Mouse (Mus musculus): ENCODE measurements at regions not wholly inside any gene's neighbourhood (a gene's known extent, or its start where the extent isn't known, plus 50 kb on each side); places are given as distances from the start of the nearest gene placed in this dataset.
A peak's percentile ranks its signal among the peaks of the same experiment; 100 is the strongest.

- intact Hi-C loops (cut with DNase I), result no loop called here
- DNase-seq, result no peak
Observed at GRCm38 (mm10) chr19:20035223-20035622, 355.5 kb downstream of the Anxa1 start.

GRCm38 (mm10) chr19:20027667-20028282, 363.0 kb downstream of the Anxa1 start:
- DNase-seq, result no peak
- intact Hi-C loops (cut with DNase I), result no loop called here

GRCm38 (mm10) chr19:20014114-20014513, 376.6 kb downstream of the Anxa1 start:
- intact Hi-C loops (cut with DNase I), result no loop called here
- DNase-seq, result no peak

- intact Hi-C loops (cut with DNase I), result no loop called here
- no peak for DNase-seq
Observed at GRCm38 (mm10) chr19:20009801-20010441, 380.8 kb downstream of the Anxa1 start.

- no peak for DNase-seq
- intact Hi-C loops (cut with DNase I), result no loop called here
Observed at GRCm38 (mm10) chr19:20005932-20006625, 384.7 kb downstream of the Anxa1 start.

- intact Hi-C loops (cut with DNase I), result no loop called here
- no peak for DNase-seq
Observed at GRCm38 (mm10) chr19:19987255-19987654, 403.5 kb downstream of the Anxa1 start.

- intact Hi-C loops (cut with DNase I), result no loop called here
- no peak for DNase-seq
Observed at GRCm38 (mm10) chr19:19978816-19979215, 411.9 kb downstream of the Anxa1 start.

- intact Hi-C loops (cut with DNase I), result no loop called here
Observed at GRCm38 (mm10) chr19:19977609-19978259, 413.0 kb downstream of the Anxa1 start.

GRCm38 (mm10) chr19:19976776-19977175, 414.0 kb downstream of the Anxa1 start:
- no peak for DNase-seq
- intact Hi-C loops (cut with DNase I), result no loop called here

More at GRCm38 (mm10) chr19:19977609-19978259, 413.0 kb downstream of the Anxa1 start:
- no peak for DNase-seq

- DNase-seq, result no peak
- intact Hi-C loops (cut with DNase I), result no loop called here
Observed at GRCm38 (mm10) chr19:19969780-19970512, 420.8 kb downstream of the Anxa1 start.

GRCm38 (mm10) chr19:19969335-19969734, 421.4 kb downstream of the Anxa1 start:
- intact Hi-C loops (cut with DNase I), result no loop called here
- no peak for DNase-seq

GRCm38 (mm10) chr19:19945247-19945646, 445.5 kb downstream of the Anxa1 start:
- DNase-seq, result no peak
- intact Hi-C loops (cut with DNase I), result no loop called here

GRCm38 (mm10) chr19:19942697-19943096, 448.0 kb downstream of the Anxa1 start:
- intact Hi-C loops (cut with DNase I), result no loop called here
- DNase-seq, result no peak

- no peak for DNase-seq
- intact Hi-C loops (cut with DNase I), result no loop called here
Observed at GRCm38 (mm10) chr19:19921109-19921508, 469.6 kb downstream of the Anxa1 start.

- intact Hi-C loops (cut with DNase I), result no loop called here
- DNase-seq, result no peak
Observed at GRCm38 (mm10) chr19:19885933-19886710, 504.6 kb downstream of the Anxa1 start.

- no peak for DNase-seq
- intact Hi-C loops (cut with DNase I), result no loop called here
Observed at GRCm38 (mm10) chr19:19880895-19881294, 509.8 kb downstream of the Anxa1 start.

GRCm38 (mm10) chr19:19848152-19848551, 542.6 kb downstream of the Anxa1 start:
- intact Hi-C loops (cut with DNase I), result no loop called here
- DNase-seq, result no peak

GRCm38 (mm10) chr19:19807992-19808391, 582.8 kb downstream of the Anxa1 start:
- no peak for DNase-seq
- intact Hi-C loops (cut with DNase I), result no loop called here

- intact Hi-C loops (cut with DNase I), result no loop called here
- no peak for DNase-seq
Observed at GRCm38 (mm10) chr19:19793835-19794234, 596.9 kb downstream of the Anxa1 start.

GRCm38 (mm10) chr19:19783507-19783906, 607.2 kb downstream of the Anxa1 start:
- DNase-seq, result peak; percentile 14 to 20
- intact Hi-C loops (cut with DNase I), result no loop called here
